Mouse (Mus musculus) megakaryocyte, embryonic 14.5 days (primary cell): ENCODE measurements at regions not wholly inside any gene's neighbourhood (a gene's known extent, or its start where the extent isn't known, plus 50 kb on each side); places are given as distances from the start of the nearest gene placed in this dataset.
A peak's percentile ranks its signal among the peaks of the same experiment; 100 is the strongest.

Experiments
- H3K27me3 ChIP-seq: replicated peaks from 2 replicates; pipeline ENCODE3; 2012; ENCODE audit warnings: inconsistent platforms
- H3K36me3 ChIP-seq: replicated peaks from 2 replicates; pipeline ENCODE3; 2012; ENCODE audit warnings: low read length, inconsistent platforms, mixed read lengths
- H3K4me1 ChIP-seq: 2 replicates; pipeline ENCODE4 v1.6.1; 2012; ENCODE audit warnings: inconsistent platforms
- H3K4me3 ChIP-seq: replicated peaks from 2 replicates; pipeline ENCODE3; 2012; ENCODE audit warnings: moderate library complexity, mild to moderate bottlenecking, inconsistent platforms
- H3K9me3 ChIP-seq: 2 replicates; pipeline ENCODE4 v1.6.1; 2012; ENCODE audit warnings: inconsistent platforms
- FLI1 ChIP-seq: IDR thresholded peaks from 2 replicates; pipeline ENCODE4 v1.6.1; 2012; ENCODE audit warnings: low read length, inconsistent platforms, mixed read lengths
- GATA1 ChIP-seq: IDR thresholded peaks from 3 replicates; pipeline ENCODE4 v1.6.1; 2012; ENCODE audit warnings: mixed read lengths, low read length, inconsistent platforms, borderline replicate concordance

DNA sequence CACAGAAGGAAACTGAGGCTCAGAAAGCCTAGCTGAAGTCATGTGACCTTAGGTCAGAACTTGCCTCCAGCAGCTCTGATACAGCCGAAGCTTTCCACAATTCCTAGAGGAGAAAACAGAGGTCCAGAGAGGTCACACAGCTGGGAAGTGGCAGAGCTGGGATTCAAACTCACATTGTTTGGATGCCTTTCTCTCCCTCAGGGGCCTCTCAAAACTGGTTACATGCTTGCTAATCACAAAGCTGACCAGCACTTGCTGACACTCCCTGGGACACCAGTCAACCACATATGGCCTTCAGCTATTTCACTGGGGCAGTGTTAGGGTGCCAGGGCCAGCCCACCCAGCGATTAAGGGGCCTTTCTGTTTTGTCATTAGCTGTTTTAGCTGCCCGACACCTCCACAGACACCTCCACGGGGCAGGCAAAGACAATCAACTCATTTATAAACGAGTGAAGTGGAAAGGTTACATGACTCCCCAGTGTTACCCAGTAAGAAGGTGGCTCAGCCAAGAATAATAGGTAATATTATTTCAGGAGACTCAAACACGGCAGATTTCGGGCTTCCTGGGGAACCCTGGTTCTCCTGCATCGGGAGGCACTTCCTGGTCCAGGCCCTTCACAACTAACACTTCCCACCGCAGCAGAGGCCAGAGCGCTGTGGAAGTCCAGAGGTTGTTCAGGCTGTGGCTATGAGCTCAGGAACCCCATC lies 71.4 kb downstream of the 2410131K14Rik start:
- Histone ChIP-seq H3K9me3 (no peaks in the 10 kb centered on the region), H3K36me3 (no peaks in the 10 kb centered on the region), H3K4me1 (peaks cover 7% of the 10 kb centered on the region), H3K4me3 (no peak overlapping the region), H3K27me3 (peaks cover 56% of the 10 kb centered on the region)
- no peak for TF ChIP-seq GATA1
- TF ChIP-seq FLI1 = no peak

DNA sequence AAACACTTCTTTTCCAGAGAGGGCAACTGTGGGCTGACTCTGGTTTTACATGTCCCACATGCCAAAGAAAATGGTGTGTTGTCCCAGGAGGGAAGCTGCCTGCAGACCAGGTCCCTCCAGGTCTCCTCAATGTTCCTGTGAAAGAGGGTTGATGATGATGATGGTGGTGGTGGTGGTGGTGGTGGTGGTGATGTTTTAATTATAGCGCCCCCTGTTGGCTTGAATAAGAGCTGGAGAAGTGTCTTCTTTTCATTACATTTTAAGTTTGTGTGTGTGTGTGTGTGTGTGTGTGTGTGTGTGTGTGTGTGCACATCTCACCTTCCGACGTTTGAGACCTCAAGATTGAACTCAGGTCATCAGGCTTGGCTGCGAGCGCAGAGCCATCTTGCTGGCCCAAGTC lies 73.0 kb downstream of the 2410131K14Rik start:
- Histone ChIP-seq H3K36me3 (no peaks in the 10 kb centered on the region), H3K4me1 (peaks cover 7% of the 10 kb centered on the region), H3K9me3 (no peaks in the 10 kb centered on the region), H3K27me3 (peaks cover 68% of the 10 kb centered on the region), H3K4me3 (no peak overlapping the region)
- TF ChIP-seq FLI1 (no peak), GATA1 (no peak)

DNA sequence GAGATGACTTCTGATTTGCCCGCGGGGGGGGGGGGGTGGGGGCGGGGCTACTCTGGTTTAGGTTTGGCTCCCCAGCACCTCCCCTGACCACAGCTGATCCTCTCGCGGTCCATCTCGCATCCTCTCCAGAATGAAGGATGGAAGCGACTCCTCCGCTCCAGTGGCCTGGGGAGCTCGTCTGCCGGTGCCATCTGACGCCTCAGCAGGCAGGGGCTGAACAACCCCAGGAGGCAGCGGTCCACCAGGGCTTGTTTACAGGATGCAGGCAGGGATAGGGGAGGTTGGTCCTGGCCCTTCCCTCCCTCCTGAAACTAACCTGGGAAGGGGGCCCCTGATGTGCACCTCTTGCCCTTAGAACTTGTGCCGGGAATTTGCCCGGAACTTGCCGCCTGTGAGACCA lies 73.9 kb downstream of the 2410131K14Rik start:
- Histone ChIP-seq H3K36me3 (no peaks in the 10 kb centered on the region), H3K9me3 (no peaks in the 10 kb centered on the region), H3K27me3 (peaks cover 67% of the 10 kb centered on the region), H3K4me1 (peaks cover 7% of the 10 kb centered on the region), H3K4me3 (peak overlapping the region; percentile 38)
- TF ChIP-seq GATA1 (no peak), FLI1 (no peak)

DNA sequence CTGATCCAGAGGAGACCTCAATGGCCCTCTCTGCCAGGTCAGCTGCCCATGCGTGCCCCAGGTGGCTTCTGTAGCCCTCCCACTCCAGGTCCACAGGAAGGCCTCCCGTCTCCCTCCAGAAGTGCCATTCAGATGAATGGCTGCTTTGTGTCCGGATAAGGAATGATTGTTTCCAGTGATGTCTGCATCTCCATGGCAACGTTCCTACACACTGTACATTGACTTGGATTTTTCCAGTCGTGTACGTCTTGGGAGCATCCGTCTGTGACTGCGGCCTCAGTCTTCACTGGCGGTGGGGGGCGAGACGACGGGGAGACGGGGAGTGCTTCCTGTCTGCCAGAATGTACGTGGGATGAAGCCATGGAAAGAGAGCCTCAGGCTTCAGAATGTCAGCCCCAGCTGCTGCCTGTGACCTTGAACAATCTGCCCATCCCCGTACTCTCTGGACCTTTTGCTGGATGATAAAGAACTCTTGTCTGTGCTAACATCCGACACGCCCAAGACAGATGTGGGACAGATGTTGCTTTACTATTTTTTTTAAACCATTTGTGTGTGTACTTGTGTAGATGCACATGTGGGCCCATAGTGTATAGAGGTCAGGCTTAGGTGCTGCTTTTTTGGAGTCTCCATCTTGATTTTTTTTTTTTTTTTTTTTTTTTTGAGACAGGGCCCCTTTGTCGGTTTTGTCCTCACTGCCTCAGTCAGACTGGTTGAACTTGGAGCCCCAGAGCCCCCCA lies 76.9 kb downstream of the 2410131K14Rik start:
- Histone ChIP-seq H3K4me3 (no peak overlapping the region), H3K27me3 (peaks cover 82% of the 10 kb centered on the region), H3K36me3 (no peaks in the 10 kb centered on the region), H3K4me1 (peaks cover 11% of the 10 kb centered on the region), H3K9me3 (peaks cover 10% of the 10 kb centered on the region; the same call in 1 of the 2 replicates)
- no peak for TF ChIP-seq FLI1
- TF ChIP-seq GATA1 = no peak

DNA sequence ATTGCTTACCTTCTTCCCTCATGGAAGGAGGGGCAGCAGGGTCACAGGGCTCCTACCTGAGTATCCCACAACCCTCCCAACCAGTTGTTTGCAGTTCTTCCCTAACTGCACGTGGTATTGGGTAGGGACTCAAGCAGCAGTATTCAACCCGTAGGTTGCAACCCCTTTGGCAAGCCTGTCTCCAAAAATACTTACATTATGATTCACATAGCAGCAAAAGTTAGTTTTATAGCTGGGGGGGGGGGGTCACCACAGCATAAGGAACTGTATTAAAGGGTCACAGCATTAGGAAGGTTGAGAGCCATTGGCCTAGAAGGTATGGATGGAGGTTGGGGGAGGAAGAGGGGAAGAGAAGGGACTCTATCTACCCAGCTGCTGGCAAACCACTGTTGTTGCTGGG lies 78.1 kb downstream of the 2410131K14Rik start:
- peak overlapping the region; percentile 38 for H3K4me3 ChIP-seq
- no peaks in the 10 kb centered on the region for H3K36me3 ChIP-seq
- H3K4me1 ChIP-seq = peaks cover 13% of the 10 kb centered on the region
- H3K27me3 ChIP-seq = peaks cover 82% of the 10 kb centered on the region
- no peak for TF ChIP-seq GATA1
- no peak for TF ChIP-seq FLI1
- H3K9me3 ChIP-seq = peaks cover 10% of the 10 kb centered on the region; the same call in 1 of the 2 replicates

DNA sequence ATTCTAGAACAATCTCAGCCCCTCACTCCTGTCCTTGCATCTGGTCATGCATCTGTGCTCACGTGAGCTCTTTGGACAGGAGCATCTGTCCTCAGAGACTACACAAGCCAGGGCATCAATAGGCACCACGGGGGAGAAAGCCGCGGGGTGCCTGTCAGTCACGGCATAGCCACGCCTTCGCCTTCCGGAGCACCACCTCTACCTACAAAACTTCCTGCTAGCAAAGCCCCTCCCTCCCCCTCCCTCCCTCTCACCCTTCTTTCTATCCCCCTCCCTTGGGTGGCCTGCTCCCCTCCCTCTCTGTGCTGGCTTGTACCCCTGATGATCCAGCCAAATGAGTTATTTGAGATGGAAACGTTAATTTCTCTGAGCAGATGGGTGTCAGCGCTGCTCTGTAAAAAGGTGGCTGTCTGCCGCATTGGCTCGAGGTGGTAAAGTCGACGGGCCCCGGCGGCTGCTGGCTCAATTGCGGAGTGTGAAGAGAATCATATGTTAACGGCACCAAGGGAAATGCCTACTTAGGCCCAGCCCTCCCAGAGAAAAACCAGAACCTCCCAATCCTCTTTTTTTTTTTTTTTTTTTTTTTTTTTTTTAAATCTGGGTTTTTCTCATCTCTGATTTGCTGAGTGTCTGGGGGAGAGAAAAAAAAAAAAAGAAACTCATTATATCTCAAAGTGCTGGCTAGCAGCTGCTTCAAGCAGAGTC lies 82.0 kb downstream of the 2410131K14Rik start:
- Histone ChIP-seq H3K4me1 (peaks cover 16% of the 10 kb centered on the region), H3K9me3 (peaks cover 10% of the 10 kb centered on the region; the same call in 1 of the 2 replicates), H3K36me3 (no peaks in the 10 kb centered on the region), H3K4me3 (peak overlapping the region; percentile 50), H3K27me3 (peaks cover 84% of the 10 kb centered on the region)
- TF ChIP-seq FLI1 (no peak), GATA1 (no peak)

DNA sequence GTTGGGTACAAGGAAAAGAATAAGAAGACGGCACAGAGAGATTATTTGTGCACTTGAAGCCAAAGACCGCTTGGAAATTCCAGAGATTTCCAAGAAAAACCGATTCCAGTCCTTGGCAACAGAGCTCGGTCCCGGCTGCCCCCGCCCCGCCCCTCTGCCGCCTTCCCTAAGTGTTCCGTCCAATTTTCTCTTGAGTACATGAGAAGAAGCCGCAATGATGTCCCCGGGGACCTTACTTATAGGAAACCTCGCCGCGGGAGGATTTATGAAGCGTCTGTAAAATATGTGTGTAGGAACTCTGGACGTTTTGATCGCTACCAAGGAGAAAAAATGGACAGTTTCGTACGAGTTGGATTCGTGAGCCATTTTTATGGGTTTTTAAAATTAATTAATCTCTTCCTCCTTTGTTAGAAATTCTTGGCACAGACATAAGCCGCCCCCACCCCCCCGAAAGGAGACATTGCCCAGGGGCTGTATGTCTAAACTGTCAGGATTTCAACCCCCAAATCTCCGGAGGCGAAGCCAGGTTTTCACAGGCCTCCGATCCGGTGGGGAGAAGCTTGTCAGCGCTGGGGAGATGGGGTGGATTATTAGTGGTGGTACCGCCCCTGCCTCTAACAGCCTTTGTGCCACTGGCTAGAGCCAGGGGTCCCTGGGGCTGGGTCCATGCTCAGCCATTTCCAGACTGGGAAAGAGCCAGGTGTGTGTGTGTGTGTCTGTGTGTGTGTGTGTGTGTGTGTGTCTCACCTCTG lies 83.1 kb downstream of the 2410131K14Rik start:
- Histone ChIP-seq H3K27me3 (peaks cover 86% of the 10 kb centered on the region), H3K4me3 (no peak overlapping the region)

DNA sequence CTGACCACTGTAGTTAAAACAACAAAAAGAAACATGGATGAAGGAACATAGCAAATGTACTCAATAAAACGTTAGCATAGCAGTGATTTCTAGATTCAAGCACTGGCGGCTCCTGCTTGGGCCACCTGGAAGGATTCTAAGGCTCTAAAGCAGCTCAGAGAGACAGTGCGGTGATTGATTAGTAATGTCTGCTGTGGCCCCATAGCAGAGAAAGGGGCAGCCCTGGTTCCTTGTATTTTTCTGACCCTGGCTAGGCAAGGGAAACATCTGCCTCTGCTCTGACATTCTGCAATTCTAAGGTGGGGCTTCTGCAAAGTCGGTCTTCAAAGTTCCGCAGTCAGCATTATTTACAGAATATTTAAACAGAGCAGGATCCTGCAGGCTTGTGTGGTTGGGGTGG lies 84.1 kb downstream of the 2410131K14Rik start:
- no peak overlapping the region for H3K4me3 ChIP-seq
- peaks cover 91% of the 10 kb centered on the region for H3K27me3 ChIP-seq
- peaks cover 18% of the 10 kb centered on the region for H3K9me3 ChIP-seq
- peaks cover 23% of the 10 kb centered on the region for H3K4me1 ChIP-seq
- H3K36me3 ChIP-seq = no peaks in the 10 kb centered on the region
- no peak for TF ChIP-seq GATA1
- TF ChIP-seq FLI1 = no peak

More for the DNA sequence above, 83.1 kb downstream of the 2410131K14Rik start:
- TF ChIP-seq FLI1 (no peak), GATA1 (no peak)
- Histone ChIP-seq H3K36me3 (no peaks in the 10 kb centered on the region), H3K4me1 (peaks cover 23% of the 10 kb centered on the region), H3K9me3 (peaks cover 10% of the 10 kb centered on the region; the same call in 1 of the 2 replicates)

DNA sequence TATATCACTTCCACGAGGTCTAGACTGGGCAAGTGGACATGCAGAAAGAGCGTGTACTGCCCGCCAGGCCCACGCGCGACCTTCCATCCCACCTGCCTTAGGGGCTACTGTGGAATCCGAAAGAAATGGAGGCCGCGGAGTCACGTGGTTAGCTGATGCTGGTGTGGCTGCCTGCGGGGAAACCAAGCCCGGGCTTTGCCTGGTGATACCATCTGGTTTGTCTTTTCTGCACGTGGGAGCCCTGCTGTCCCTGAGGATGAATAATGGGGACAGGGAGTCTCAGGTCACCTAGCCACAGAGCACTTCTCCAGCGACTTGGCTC lies 86.2 kb downstream of the 2410131K14Rik start:
- Histone ChIP-seq H3K9me3 (peaks cover 12% of the 10 kb centered on the region), H3K27me3 (peaks cover 81% of the 10 kb centered on the region), H3K4me1 (peaks cover 23% of the 10 kb centered on the region), H3K36me3 (no peaks in the 10 kb centered on the region), H3K4me3 (peak overlapping the region; percentile 89)
- TF ChIP-seq GATA1 = no peak
